Mouse (Mus musculus) intestine, embryonic 14.5 days (tissue): ENCODE results near the gene Fermt3. TPM values are rescaled to one million over a fixed set of nuclear protein-coding genes. Genes with fewer than 3 reads are reported as not detected.

Experiments used
- ATAC-seq: fragments of 200-750 bp; cut with Nextera tagmentation; replicated peaks from 2 replicates; pipeline ENCODE4 v1.8.0; 2017; ENCODE audit warnings: low read depth, moderate number of reproducible peaks, moderate TSS enrichment, moderate library complexity; ENCODE audit not compliant: low FRiP score, low TSS enrichment
- DNase-seq: peaks from one replicate; pipeline ENCODE4 v3.0.0-alpha.2; 2018; ENCODE audit warnings: low spot score
- H3K27ac ChIP-seq: fragments of 300-500 bp; sonication (generic); 2 replicates; pipeline ENCODE4 v1.5.1; 2014; ENCODE audit warnings: low read depth, mild to moderate bottlenecking, control low read depth
- H3K27me3 ChIP-seq: fragments of 300-500 bp; sonication (generic); replicated peaks from 2 replicates; pipeline ENCODE4 v1.6.1; 2014; ENCODE audit warnings: low read length, control low read depth; ENCODE audit not compliant: control insufficient read depth, insufficient read depth
- H3K36me3 ChIP-seq: fragments of 300-500 bp; sonication (generic); 2 replicates; pipeline ENCODE4 v1.6.1; 2014; ENCODE audit warnings: low read length, control low read depth; ENCODE audit not compliant: control insufficient read depth, insufficient read depth
- H3K4me1 ChIP-seq: fragments of 300-500 bp; sonication (generic); replicated peaks from 2 replicates; pipeline ENCODE4 v1.6.1; 2014; ENCODE audit warnings: low read length, control low read depth, mixed read lengths; ENCODE audit not compliant: control insufficient read depth, insufficient read depth
- H3K4me2 ChIP-seq: fragments of 300-500 bp; sonication (generic); 2 replicates; pipeline ENCODE4 v1.6.1; 2014; ENCODE audit warnings: low read length
- H3K4me3 ChIP-seq: fragments of 300-500 bp; sonication (generic); 2 replicates; pipeline ENCODE4 v1.5.1; 2014; ENCODE audit warnings: low read depth, low read length, control low read depth, mixed read lengths
- H3K9ac ChIP-seq: fragments of 300-500 bp; sonication (generic); 2 replicates; pipeline ENCODE4 v1.6.1; 2014; ENCODE audit warnings: mild to moderate bottlenecking, low read length
- H3K9me3 ChIP-seq: fragments of 300-500 bp; sonication (generic); 2 replicates; pipeline ENCODE4 v1.6.1; 2016; ENCODE audit warnings: low read length, control low read depth; ENCODE audit not compliant: control insufficient read depth
- WGBS: fragments of 180-500 bp; shearing (Covaris S2); extraction: QIAGEN DNeasy Blood & Tissue Kit; methylation state at CpG from one replicate; pipeline ENCODE4 v1.1.7; 2014; 5-methylcytosine and 5-hydroxymethylcytosine counted together
- polyA plus RNA-seq: library from polyadenylated mRNA; unstranded; fragments of >200 nt; fragmentation: Nextera tagmentation; extraction: Ambion mirVana; gene quantifications from 2 replicates; pipeline ENCODE4 v1.2.1, GENCODE M21; 2014

Gene Fermt3
- polyA plus RNA-seq, 1 experiment from 2014 or later = 7.3 TPM

GRCm38 (mm10) chr19:7044279-7044678 is 25.0 kb upstream of the Fermt3 start:
- no peak for ATAC-seq
- Histone ChIP-seq H3K4me2 (no peak overlapping the region), H3K27ac (no peak overlapping the region), H3K4me3 (no peak overlapping the region), H3K36me3 (no peaks in the 10 kb centered on the region), H3K9ac (no peak overlapping the region), H3K9me3 (no peaks in the 10 kb centered on the region), H3K4me1 (0 out of 2 replicates have a peak, but pooled peaks cover 3% of the 10 kb centered on the region), H3K27me3 (no peaks in the 10 kb centered on the region)
- WGBS = 59% methylated on average over 4 of the region's 4 CpGs
- no peak for DNase-seq

GRCm38 (mm10) chr19:7041171-7041570 is 21.9 kb upstream of the Fermt3 start:
- Histone ChIP-seq H3K27ac (no peak overlapping the region), H3K36me3 (0 out of 2 replicates have a peak, but pooled peaks cover 6% of the 10 kb centered on the region), H3K4me1 (peaks cover 18% of the 10 kb centered on the region), H3K9me3 (no peaks in the 10 kb centered on the region), H3K27me3 (no peaks in the 10 kb centered on the region), H3K9ac (no peak overlapping the region), H3K4me2 (peak overlapping the region; percentile 90), H3K4me3 (peak overlapping the region; percentile 53)
- 87% methylated on average over 2 of the region's 2 CpGs for WGBS
- no peak for DNase-seq
- no peak for ATAC-seq

- Histone ChIP-seq H3K9me3 (no peaks in the 10 kb centered on the region), H3K4me1 (peaks cover 18% of the 10 kb centered on the region), H3K36me3 (0 out of 2 replicates have a peak, but pooled peaks cover 7% of the 10 kb centered on the region), H3K27me3 (no peaks in the 10 kb centered on the region), H3K4me3 (peak overlapping the region; percentile 53), H3K27ac (peak overlapping the region; percentile 91), H3K9ac (peak overlapping the region; percentile 73), H3K4me2 (peak overlapping the region; percentile 90)
- no peak for DNase-seq
- peak; percentile 7 for ATAC-seq
- WGBS = 23% methylated on average over 13 of the region's 13 CpGs
Measured at GRCm38 (mm10) chr19:7040637-7041130, 21.4 kb upstream of the Fermt3 start.

- DNase-seq = peak; percentile 95
- peaks cover 11% of the 10 kb centered on the region for H3K36me3 ChIP-seq
- no peaks in the 10 kb centered on the region for H3K9me3 ChIP-seq
- peak within 1 kb of the TSS; percentile 91 for H3K27ac ChIP-seq
- peak within 1 kb of the TSS; percentile 92 for H3K4me3 ChIP-seq
- peaks cover 18% of the 10 kb centered on the region for H3K4me1 ChIP-seq
- WGBS = under 1% methylated on average over 48 of the region's 49 CpGs
- no peaks in the 10 kb centered on the region for H3K27me3 ChIP-seq
- H3K9ac ChIP-seq = peak within 1 kb of the TSS; percentile 93
- peak within 1 kb of the TSS; percentile 94 for H3K4me2 ChIP-seq
- ATAC-seq = peak; percentile 99
Measured at GRCm38 (mm10) chr19:7039841-7040636, 20.8 kb upstream of the Fermt3 start, which contains the start of gene Stip1. TSS of gene Stip1 (minus strand) at chr19:7039967.

GRCm38 (mm10) chr19:7039088-7039720 is 19.9 kb upstream of the Fermt3 start:
- peak overlapping the region; percentile 92 for H3K4me3 ChIP-seq
- peak overlapping the region; percentile 94 for H3K4me2 ChIP-seq
- peak overlapping the region; percentile 93 for H3K9ac ChIP-seq
- peaks cover 20% of the 10 kb centered on the region for H3K36me3 ChIP-seq
- H3K9me3 ChIP-seq = no peaks in the 10 kb centered on the region
- ATAC-seq (peak; percentile 38), DNase-seq (peak; percentile 83)
- WGBS = 2% methylated on average over 33 of the region's 35 CpGs
- H3K4me1 ChIP-seq = peaks cover 18% of the 10 kb centered on the region
- H3K27ac ChIP-seq = peak overlapping the region; percentile 85
- no peaks in the 10 kb centered on the region for H3K27me3 ChIP-seq

- Histone ChIP-seq H3K36me3 (peaks cover 70% of the 10 kb centered on the region), H3K27ac (no peak overlapping the region), H3K9ac (no peak overlapping the region), H3K4me3 (no peak overlapping the region), H3K4me2 (no peak overlapping the region), H3K27me3 (no peaks in the 10 kb centered on the region), H3K4me1 (peaks cover 14% of the 10 kb centered on the region), H3K9me3 (no peaks in the 10 kb centered on the region)
- DNase-seq (no peak), ATAC-seq (no peak)
- WGBS = 94% methylated on average over 5 of the region's 5 CpGs
Measured at GRCm38 (mm10) chr19:7034006-7034405, 14.7 kb upstream of the Fermt3 start.

- H3K27me3 ChIP-seq = no peaks in the 10 kb centered on the region
- H3K9me3 ChIP-seq = no peaks in the 10 kb centered on the region
- ATAC-seq (no peak), DNase-seq (no peak)
- H3K4me3 ChIP-seq = no peak overlapping the region
- H3K4me2 ChIP-seq = no peak overlapping the region
- H3K36me3 ChIP-seq = peaks cover 96% of the 10 kb centered on the region
- no peak overlapping the region for H3K27ac ChIP-seq
- WGBS = 95% methylated on average over 5 of the region's 5 CpGs
- no peak overlapping the region for H3K9ac ChIP-seq
- H3K4me1 ChIP-seq = no peaks in the 10 kb centered on the region
Measured at GRCm38 (mm10) chr19:7029531-7029930, 10.3 kb upstream of the Fermt3 start.

GRCm38 (mm10) chr19:7020224-7020641 is 964 bp upstream of the Fermt3 start:
- H3K27ac ChIP-seq = no peak overlapping the region
- H3K4me2 ChIP-seq = no peak overlapping the region
- no peaks in the 10 kb centered on the region for H3K4me1 ChIP-seq
- peaks cover 68% of the 10 kb centered on the region for H3K36me3 ChIP-seq
- no peaks in the 10 kb centered on the region for H3K27me3 ChIP-seq
- 50% methylated on average over 3 of the region's 3 CpGs for WGBS
- no peak overlapping the region for H3K4me3 ChIP-seq
- ATAC-seq (peak; percentile 70), DNase-seq (peak; percentile 66)
- no peak overlapping the region for H3K9ac ChIP-seq
- no peaks in the 10 kb centered on the region for H3K9me3 ChIP-seq
